Mouse (Mus musculus): ENCODE results near the gene Rer1. TPM values are rescaled to one million over a fixed set of nuclear protein-coding genes. Genes with fewer than 3 reads are reported as not detected.

Gene Rer1
- polyA plus RNA-seq, 1 experiment: 82.5 TPM

GRCm38 (mm10) chr4:155034787-155035186 is 51.4 kb downstream of the Rer1 start:
- no peak overlapping the region for H3K27ac ChIP-seq (ENCODE audit: insufficient read depth, low read length)
- H3K9me3 ChIP-seq (replicated peaks; ENCODE audit: control insufficient read depth, insufficient read depth, low read length, poor library complexity, severe bottlenecking): no peaks in the 10 kb centered on the region
- H3K27me3 ChIP-seq (ENCODE audit: control insufficient read depth, insufficient read depth, low read length, poor library complexity, severe bottlenecking): no peaks in the 10 kb centered on the region
- no peaks in the 10 kb centered on the region for H3K4me1 ChIP-seq (ENCODE audit: control insufficient read depth, insufficient read depth, low read length)
- no peak for TF ChIP-seq CTCF (IDR thresholded peaks at IDR 0.05; ENCODE audit: low read depth, low read length)
- no peak for TF ChIP-seq POLR2A (IDR thresholded peaks at IDR 0.05; ENCODE audit: insufficient read depth, low read length)
- no peak for TF ChIP-seq EP300 (IDR thresholded peaks at IDR 0.05; ENCODE audit: insufficient read depth, low read depth, low read length)
- no peak overlapping the region for H3K4me3 ChIP-seq (ENCODE audit: low read depth, low read length)
- H3K36me3 ChIP-seq (ENCODE audit: control insufficient read depth, insufficient read depth, low read length, poor library complexity, severe bottlenecking): no peaks in the 10 kb centered on the region
- H3K9ac ChIP-seq (ENCODE audit: low read depth, poor library complexity, severe bottlenecking): no peak overlapping the region

GRCm38 (mm10) chr4:155034202-155034601 is 52.0 kb downstream of the Rer1 start:
- Histone ChIP-seq H3K27me3 (ENCODE audit: control insufficient read depth, insufficient read depth, low read length, poor library complexity, severe bottlenecking) (no peaks in the 10 kb centered on the region), H3K9me3 (replicated peaks; ENCODE audit: control insufficient read depth, insufficient read depth, low read length, poor library complexity, severe bottlenecking) (no peaks in the 10 kb centered on the region), H3K4me1 (ENCODE audit: control insufficient read depth, insufficient read depth, low read length) (no peaks in the 10 kb centered on the region), H3K4me3 (ENCODE audit: low read depth, low read length) (no peak overlapping the region), H3K36me3 (ENCODE audit: control insufficient read depth, insufficient read depth, low read length, poor library complexity, severe bottlenecking) (no peaks in the 10 kb centered on the region), H3K27ac (ENCODE audit: insufficient read depth, low read length) (no peak overlapping the region), H3K9ac (ENCODE audit: low read depth, poor library complexity, severe bottlenecking) (no peak overlapping the region)
- no peak for TF ChIP-seq EP300 (IDR thresholded peaks at IDR 0.05; ENCODE audit: insufficient read depth, low read depth, low read length)
- TF ChIP-seq POLR2A (IDR thresholded peaks at IDR 0.05; ENCODE audit: insufficient read depth, low read length): no peak
- no peak for TF ChIP-seq CTCF (IDR thresholded peaks at IDR 0.05; ENCODE audit: low read depth, low read length)

GRCm38 (mm10) chr4:155033115-155033514 is 53.1 kb downstream of the Rer1 start:
- H3K27me3 ChIP-seq (ENCODE audit: control insufficient read depth, insufficient read depth, low read length, poor library complexity, severe bottlenecking): no peaks in the 10 kb centered on the region
- H3K9me3 ChIP-seq (replicated peaks; ENCODE audit: control insufficient read depth, insufficient read depth, low read length, poor library complexity, severe bottlenecking): no peaks in the 10 kb centered on the region
- TF ChIP-seq CTCF (IDR thresholded peaks at IDR 0.05; ENCODE audit: low read depth, low read length) (no peak), POLR2A (IDR thresholded peaks at IDR 0.05; ENCODE audit: insufficient read depth, low read length) (no peak), EP300 (IDR thresholded peaks at IDR 0.05; ENCODE audit: insufficient read depth, low read depth, low read length) (no peak)
- H3K4me1 ChIP-seq (ENCODE audit: control insufficient read depth, insufficient read depth, low read length): no peaks in the 10 kb centered on the region
- H3K4me3 ChIP-seq (ENCODE audit: low read depth, low read length): no peak overlapping the region
- no peaks in the 10 kb centered on the region for H3K36me3 ChIP-seq (ENCODE audit: control insufficient read depth, insufficient read depth, low read length, poor library complexity, severe bottlenecking)
- H3K9ac ChIP-seq (ENCODE audit: low read depth, poor library complexity, severe bottlenecking): no peak overlapping the region
- H3K27ac ChIP-seq (ENCODE audit: insufficient read depth, low read length): no peak overlapping the region

GRCm38 (mm10) chr4:155024170-155025010 is 61.8 kb downstream of the Rer1 start:
- Histone ChIP-seq H3K4me1 (ENCODE audit: control insufficient read depth, insufficient read depth, low read length) (no peaks in the 10 kb centered on the region), H3K9me3 (replicated peaks; ENCODE audit: control insufficient read depth, insufficient read depth, low read length, poor library complexity, severe bottlenecking) (no peaks in the 10 kb centered on the region), H3K9ac (ENCODE audit: low read depth, poor library complexity, severe bottlenecking) (no peak overlapping the region), H3K27ac (ENCODE audit: insufficient read depth, low read length) (no peak overlapping the region), H3K27me3 (ENCODE audit: control insufficient read depth, insufficient read depth, low read length, poor library complexity, severe bottlenecking) (no peaks in the 10 kb centered on the region), H3K36me3 (ENCODE audit: control insufficient read depth, insufficient read depth, low read length, poor library complexity, severe bottlenecking) (no peaks in the 10 kb centered on the region), H3K4me3 (ENCODE audit: low read depth, low read length) (no peak overlapping the region)
- TF ChIP-seq EP300 (IDR thresholded peaks at IDR 0.05; ENCODE audit: insufficient read depth, low read depth, low read length) (no peak), CTCF (IDR thresholded peaks at IDR 0.05; ENCODE audit: low read depth, low read length) (no peak), POLR2A (IDR thresholded peaks at IDR 0.05; ENCODE audit: insufficient read depth, low read length) (no peak)

Other genes with a start within 250 kb of the Rer1 start
- 0.21 TPM in 1 of 2 replicates, not detected in the other for gene Ttc34, start 248.9 kb downstream of the Rer1 start, polyA plus RNA-seq (2011; ENCODE audit: insufficient read depth, insufficient read length, low read depth, missing spikeins)
- 1.4 and 2.0 TPM in 2 replicates for gene Mmel1, start 216.8 kb downstream of the Rer1 start, polyA plus RNA-seq (2011; ENCODE audit: insufficient read depth, insufficient read length, low read depth, missing spikeins)
- gene Fam213b, start 187.2 kb downstream of the Rer1 start, polyA plus RNA-seq (2011; ENCODE audit: insufficient read depth, insufficient read length, low read depth, missing spikeins): 11.8 and 13.9 TPM in 2 replicates
- not detected in 2 replicates for gene Tnfrsf14, start 157.8 kb downstream of the Rer1 start, polyA plus RNA-seq (2011; ENCODE audit: insufficient read depth, insufficient read length, low read depth, missing spikeins)
- gene Hes5, start 125.5 kb downstream of the Rer1 start, polyA plus RNA-seq (2011; ENCODE audit: insufficient read depth, insufficient read length, low read depth, missing spikeins): not detected in 2 replicates
- 21.5 and 26.6 TPM in 2 replicates for gene Pank4, start 122.3 kb downstream of the Rer1 start, polyA plus RNA-seq (2011; ENCODE audit: insufficient read depth, insufficient read length, low read depth, missing spikeins)
- 2.6 and 4.2 TPM in 2 replicates for gene Plch2, start 29.6 kb downstream of the Rer1 start, polyA plus RNA-seq (2011; ENCODE audit: insufficient read depth, insufficient read length, low read depth, missing spikeins)
- 15.4 and 17.7 TPM in 2 replicates for gene Pex10, start 19.4 kb downstream of the Rer1 start, polyA plus RNA-seq (2011; ENCODE audit: insufficient read depth, insufficient read length, low read depth, missing spikeins)
- gene Morn1, start 195 bp upstream of the Rer1 start, polyA plus RNA-seq (2011; ENCODE audit: insufficient read depth, insufficient read length, low read depth, missing spikeins): 11.6 and 13.0 TPM in 2 replicates
- gene Ski, start 136.2 kb upstream of the Rer1 start, polyA plus RNA-seq (2011; ENCODE audit: insufficient read depth, insufficient read length, low read depth, missing spikeins): 63.5 and 67.2 TPM in 2 replicates
- 22.9 and 25.2 TPM in 2 replicates for gene Faap20, start 163.4 kb upstream of the Rer1 start, polyA plus RNA-seq (2011; ENCODE audit: insufficient read depth, insufficient read length, low read depth, missing spikeins)